Mouse (Mus musculus): ENCODE measurements around the gene Nbeal2.
A peak's percentile ranks its signal among the peaks of the same experiment; 100 is the strongest.

DNA sequence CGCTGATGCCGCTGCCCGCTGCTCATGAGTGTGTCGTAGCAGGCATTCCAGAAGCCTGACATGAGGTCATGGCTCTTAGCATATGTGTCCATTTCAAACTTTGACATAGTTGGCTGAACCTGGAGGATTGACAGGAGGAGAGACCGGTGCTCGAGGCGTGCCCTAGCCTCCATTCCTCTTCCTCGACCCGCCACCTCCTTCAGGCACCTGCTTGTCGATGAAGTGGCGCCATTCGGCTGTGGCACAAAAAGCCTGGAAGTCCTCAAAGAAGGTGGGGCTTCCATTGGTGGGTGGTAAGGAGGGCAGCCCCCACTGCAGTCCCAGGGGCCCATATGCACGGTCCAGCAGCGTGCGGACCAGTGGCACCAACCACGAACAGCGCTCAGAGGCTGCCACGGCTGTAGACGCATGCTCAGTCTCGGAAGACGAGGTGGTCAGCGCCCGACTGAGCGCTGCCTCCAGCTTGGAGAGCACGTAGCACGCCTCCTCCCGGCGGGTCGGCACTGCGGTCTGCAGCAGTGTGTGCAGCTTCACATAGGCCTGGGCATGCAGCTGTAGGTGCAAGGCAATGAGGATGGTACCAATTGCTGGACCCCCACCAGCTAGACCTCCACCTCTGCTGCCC is 22.2 kb downstream of the Nbeal2 start:
- TF ChIP-seq EP300 (optimal IDR thresholded peaks at IDR 0.05) (no peak), CTCF (IDR thresholded peaks at IDR 0.05; ENCODE audit: low read depth) (peak; percentile 57)
